Mouse (Mus musculus) hindbrain, embryonic 15.5 days (tissue): ENCODE data around the gene Oasl2. TPM values are rescaled to one million over a fixed set of nuclear protein-coding genes. Genes with fewer than 3 reads are reported as not detected.

Experiments
- ATAC-seq: fragments of 200-750 bp; cut with Nextera tagmentation; 2 replicates; pipeline ENCODE4 v1.8.0; 2017; ENCODE audit warnings: low read depth, moderate number of reproducible peaks, moderate TSS enrichment; ENCODE audit not compliant: low FRiP score
- H3K27ac ChIP-seq: fragments of 300-500 bp; sonication (generic); replicated peaks from 2 replicates; pipeline ENCODE4 v1.5.1; 2015; ENCODE audit warnings: mild to moderate bottlenecking, inconsistent platforms
- H3K27me3 ChIP-seq: fragments of 300-500 bp; sonication (generic); 2 replicates; pipeline ENCODE4 v1.6.1; 2015; ENCODE audit warnings: control low read depth, inconsistent platforms
- H3K36me3 ChIP-seq: fragments of 300-500 bp; sonication (generic); 2 replicates; pipeline ENCODE4 v1.6.1; 2015; ENCODE audit warnings: control low read depth, inconsistent platforms
- H3K4me1 ChIP-seq: fragments of 300-500 bp; sonication (generic); replicated peaks from 2 replicates; pipeline ENCODE4 v1.6.1; 2015; ENCODE audit warnings: control low read depth, inconsistent platforms
- H3K4me2 ChIP-seq: fragments of 300-500 bp; sonication (generic); 2 replicates; pipeline ENCODE4 v1.6.1; 2015; ENCODE audit warnings: moderate library complexity, mild to moderate bottlenecking, inconsistent platforms
- H3K4me3 ChIP-seq: fragments of 300-500 bp; sonication (generic); 2 replicates; pipeline ENCODE4 v1.5.1; 2015; ENCODE audit warnings: mild to moderate bottlenecking, inconsistent platforms
- H3K9ac ChIP-seq: fragments of 300-500 bp; sonication (generic); 2 replicates; pipeline ENCODE4 v1.6.1; 2015; ENCODE audit warnings: inconsistent platforms
- H3K9me3 ChIP-seq: fragments of 300-500 bp; sonication (generic); 2 replicates; pipeline ENCODE4 v1.6.1; 2016; ENCODE audit warnings: control low read depth, inconsistent platforms
- WGBS: fragments of 180-500 bp; shearing (Covaris S2); methylation state at CpG from one replicate; pipeline ENCODE4 v1.1.7; 2015; 5-methylcytosine and 5-hydroxymethylcytosine counted together
- microRNA-seq: library from miRNA; unstranded; fragments of <30 nt; microRNA quantifications from one replicate; pipeline ENCODE4, GENCODE M21; 2016
- polyA plus RNA-seq: library from polyadenylated mRNA; unstranded; fragments of >200 nt; fragmentation: Nextera tagmentation; extraction: Ambion mirVana; gene quantifications from 2 replicates; pipeline ENCODE4 v1.2.1, GENCODE M21; 2015

The Oasl2 gene
- polyA plus RNA-seq, 1 experiment from 2014 or later, result 5.0 TPM

DNA sequence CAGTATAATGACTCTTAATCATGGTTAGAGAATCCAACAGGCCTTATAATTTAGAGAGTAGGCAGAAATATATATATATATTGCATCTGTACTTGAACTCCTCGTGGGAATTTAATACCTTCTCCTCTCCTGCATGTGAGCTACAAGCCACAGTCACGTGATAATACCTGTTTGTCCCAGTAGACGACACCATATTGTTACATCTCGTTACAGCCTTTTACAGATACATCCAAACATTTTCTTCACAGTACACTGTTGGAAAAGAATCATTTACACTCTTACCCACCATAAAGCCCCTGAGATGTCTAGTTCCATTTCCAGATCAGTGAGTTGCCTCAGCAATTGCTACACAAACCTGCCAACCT is 46.0 kb downstream of the Oasl2 start:
- WGBS, result 30% methylated on average over 4 of the region's 4 CpGs
- Histone ChIP-seq H3K9me3 (no peaks in the 10 kb centered on the region), H3K27ac (peak overlapping the region; percentile 95), H3K27me3 (no peaks in the 10 kb centered on the region), H3K4me2 (peak overlapping the region; percentile 79), H3K4me1 (peaks cover 17% of the 10 kb centered on the region), H3K9ac (peak overlapping the region; percentile 99), H3K4me3 (peak overlapping the region; percentile 92), H3K36me3 (peaks cover 20% of the 10 kb centered on the region)
- ATAC-seq, result no peak

DNA sequence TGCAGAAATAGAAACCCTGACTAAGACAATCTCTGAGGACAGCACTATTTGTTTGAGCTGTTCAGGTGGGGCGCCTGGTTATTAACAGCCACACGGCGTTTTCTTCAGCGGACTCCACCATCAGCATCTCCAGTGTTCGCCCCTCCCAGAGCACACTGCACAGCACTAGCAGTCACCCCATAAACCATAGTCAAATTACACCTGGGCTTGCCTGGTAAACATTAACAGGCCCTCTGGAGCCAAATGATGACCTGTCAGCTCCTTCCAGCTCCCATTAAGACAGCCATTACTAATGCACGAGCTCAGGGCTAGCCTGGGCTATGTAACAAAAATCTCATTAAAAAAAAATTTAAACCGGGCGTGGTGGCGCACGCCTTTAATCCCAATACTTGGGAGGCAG is 48.3 kb downstream of the Oasl2 start:
- ATAC-seq, result no peak
- Histone ChIP-seq H3K4me1 (peaks cover 24% of the 10 kb centered on the region), H3K27me3 (no peaks in the 10 kb centered on the region), H3K36me3 (peaks cover 26% of the 10 kb centered on the region), H3K27ac (no peak overlapping the region), H3K4me2 (no peak overlapping the region), H3K9me3 (no peaks in the 10 kb centered on the region), H3K4me3 (no peak overlapping the region), H3K9ac (no peak overlapping the region)
- WGBS, result 96% methylated on average over 10 of the region's 10 CpGs

DNA sequence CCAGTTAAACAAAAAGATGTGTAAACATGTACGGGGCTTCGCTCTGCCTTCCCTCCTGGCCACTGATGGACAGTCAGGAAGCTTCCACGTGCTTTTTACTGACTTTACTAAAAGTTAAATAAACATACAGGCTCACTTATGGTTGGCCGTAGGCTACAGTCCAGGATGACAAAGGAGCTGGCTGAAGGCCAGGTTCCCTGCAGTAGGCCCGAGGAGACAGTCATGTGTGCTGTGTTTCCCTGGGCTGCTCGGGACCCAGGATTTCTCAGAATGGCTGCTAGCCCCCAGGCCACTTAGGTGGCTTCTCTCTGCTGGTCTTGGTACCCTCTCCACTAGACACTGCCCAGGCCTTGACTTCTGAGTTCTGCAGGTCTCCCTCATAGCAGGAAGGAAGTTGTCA is 52.2 kb downstream of the Oasl2 start:
- H3K4me2 ChIP-seq, result no peak overlapping the region
- H3K9me3 ChIP-seq, result no peaks in the 10 kb centered on the region
- H3K4me1 ChIP-seq, result peaks cover 9% of the 10 kb centered on the region
- no peak overlapping the region for H3K4me3 ChIP-seq
- no peak overlapping the region for H3K9ac ChIP-seq
- peaks cover 26% of the 10 kb centered on the region for H3K36me3 ChIP-seq
- no peak overlapping the region for H3K27ac ChIP-seq
- H3K27me3 ChIP-seq, result no peaks in the 10 kb centered on the region
- ATAC-seq, result no peak
- WGBS, result 41% methylated on average over 6 of the region's 6 CpGs

DNA sequence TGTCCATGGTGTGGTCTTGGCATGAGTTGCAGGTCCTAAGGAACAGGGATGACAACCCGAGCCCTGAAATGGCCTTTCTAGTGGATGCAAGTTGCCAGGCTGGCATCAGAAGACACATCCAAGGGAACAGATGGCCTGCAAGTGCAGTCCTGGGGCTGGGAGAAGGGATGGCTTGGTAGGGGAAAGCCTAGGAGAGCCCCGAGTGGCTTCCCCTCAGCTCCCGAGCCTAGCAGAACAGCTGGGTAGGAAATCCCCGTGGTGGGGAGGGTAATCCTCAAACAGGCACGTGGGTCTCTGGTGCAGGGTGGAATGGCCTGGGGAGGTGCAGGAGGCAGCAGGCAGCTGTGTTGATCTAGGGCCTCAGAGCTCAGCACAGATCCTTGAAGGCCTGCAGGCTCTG is 52.6 kb downstream of the Oasl2 start:
- no peak for ATAC-seq
- Histone ChIP-seq H3K36me3 (peaks cover 26% of the 10 kb centered on the region), H3K27me3 (no peaks in the 10 kb centered on the region), H3K4me2 (no peak overlapping the region), H3K4me3 (no peak overlapping the region), H3K27ac (no peak overlapping the region), H3K9ac (no peak overlapping the region), H3K9me3 (no peaks in the 10 kb centered on the region), H3K4me1 (0 out of 2 replicates have a peak, but pooled peaks cover 7% of the 10 kb centered on the region)
- 52% methylated on average over 5 of the region's 5 CpGs for WGBS

DNA sequence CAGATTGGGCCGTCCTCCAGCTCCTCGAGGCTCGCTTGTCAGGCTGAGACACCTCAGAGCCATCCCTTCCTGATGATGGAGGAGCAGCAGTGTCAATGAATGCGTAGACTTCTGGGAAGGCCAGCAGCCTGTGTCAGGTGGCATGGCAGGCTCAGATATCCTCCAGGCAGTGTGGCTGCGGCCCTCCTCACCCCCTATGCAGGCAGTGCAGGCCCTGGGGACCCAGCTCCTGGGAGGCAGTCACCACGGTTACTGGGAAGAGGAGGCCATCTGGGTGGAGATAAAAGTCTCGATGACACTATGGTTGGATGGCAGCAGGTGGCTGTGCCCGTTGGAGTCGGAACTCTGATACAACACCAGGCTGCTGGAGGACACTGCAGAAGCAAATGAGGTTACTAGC is 53.1 kb downstream of the Oasl2 start:
- no peaks in the 10 kb centered on the region for H3K27me3 ChIP-seq
- H3K4me3 ChIP-seq, result no peak overlapping the region
- peaks cover 26% of the 10 kb centered on the region for H3K36me3 ChIP-seq
- no peak overlapping the region for H3K4me2 ChIP-seq
- no peaks in the 10 kb centered on the region for H3K9me3 ChIP-seq
- 0 out of 2 replicates have a peak, but pooled peaks cover 7% of the 10 kb centered on the region for H3K4me1 ChIP-seq
- ATAC-seq, result no peak
- H3K27ac ChIP-seq, result no peak overlapping the region
- no peak overlapping the region for H3K9ac ChIP-seq
- WGBS, result 73% methylated on average over 9 of the region's 9 CpGs

DNA sequence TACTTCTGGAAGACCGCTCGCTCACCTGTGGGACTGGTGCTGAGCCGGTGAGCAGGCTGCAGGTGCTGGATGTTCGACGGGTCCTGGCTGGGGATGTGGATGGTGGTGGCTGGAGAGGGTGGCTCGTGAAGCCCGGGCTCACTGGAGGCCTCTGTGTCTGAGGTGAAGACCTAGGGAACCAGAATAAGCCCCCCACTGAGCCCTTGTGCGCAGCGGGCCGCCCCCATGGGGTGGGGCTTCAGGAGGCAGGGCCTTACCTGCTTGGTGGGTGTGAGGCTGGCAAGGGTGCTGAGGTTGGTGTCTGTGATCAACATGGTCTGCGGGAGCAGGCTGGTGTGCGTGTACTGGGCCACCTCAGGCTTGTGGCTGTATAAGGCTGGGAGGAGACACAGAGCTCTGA is 53.9 kb downstream of the Oasl2 start:
- no peak overlapping the region for H3K4me2 ChIP-seq
- no peak for ATAC-seq

DNA sequence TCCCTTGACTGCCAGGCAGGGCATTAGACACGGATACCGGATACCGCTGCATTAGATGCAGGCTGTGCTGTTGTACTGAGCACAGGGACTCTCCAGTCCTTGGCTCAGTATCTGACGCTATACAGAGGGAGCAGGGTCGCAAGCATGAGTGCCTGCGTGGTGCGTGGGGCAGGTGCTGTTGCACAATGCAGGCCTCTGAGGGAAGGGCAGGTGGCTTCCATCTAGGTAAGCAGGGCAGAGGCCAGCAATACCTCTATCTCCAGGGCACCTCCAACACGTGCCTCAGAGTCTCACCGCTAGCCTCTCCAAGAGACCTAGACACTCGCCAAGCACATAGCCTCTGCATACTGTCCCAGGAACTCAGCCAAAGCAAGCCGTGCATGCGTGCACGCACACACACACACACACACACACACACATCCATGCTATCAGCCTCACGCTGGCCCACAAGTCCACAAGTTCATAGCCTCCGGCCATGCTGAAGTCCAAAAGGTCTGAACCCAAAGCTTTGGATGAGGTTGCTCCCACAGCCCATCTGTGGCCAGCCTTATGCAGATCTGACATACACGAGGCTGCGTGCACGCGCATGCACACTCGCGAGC is 54.6 kb downstream of the Oasl2 start:
- ATAC-seq, result no peak
- no peak overlapping the region for H3K4me3 ChIP-seq
- peaks cover 17% of the 10 kb centered on the region for H3K36me3 ChIP-seq
- 0 out of 2 replicates have a peak, but pooled peaks cover 7% of the 10 kb centered on the region for H3K4me1 ChIP-seq
- no peaks in the 10 kb centered on the region for H3K27me3 ChIP-seq
- H3K4me2 ChIP-seq, result no peak overlapping the region
- no peak overlapping the region for H3K9ac ChIP-seq
- 83% methylated on average over 21 of the region's 21 CpGs for WGBS
- no peaks in the 10 kb centered on the region for H3K9me3 ChIP-seq
- H3K27ac ChIP-seq, result no peak overlapping the region

More for the DNA sequence above, 53.9 kb downstream of the Oasl2 start:
- peaks cover 24% of the 10 kb centered on the region for H3K36me3 ChIP-seq
- no peaks in the 10 kb centered on the region for H3K9me3 ChIP-seq
- 68% methylated on average over 12 of the region's 12 CpGs for WGBS
- H3K9ac ChIP-seq, result no peak overlapping the region
- no peaks in the 10 kb centered on the region for H3K27me3 ChIP-seq
- H3K27ac ChIP-seq, result no peak overlapping the region
- no peak overlapping the region for H3K4me3 ChIP-seq
- 0 out of 2 replicates have a peak, but pooled peaks cover 7% of the 10 kb centered on the region for H3K4me1 ChIP-seq

DNA sequence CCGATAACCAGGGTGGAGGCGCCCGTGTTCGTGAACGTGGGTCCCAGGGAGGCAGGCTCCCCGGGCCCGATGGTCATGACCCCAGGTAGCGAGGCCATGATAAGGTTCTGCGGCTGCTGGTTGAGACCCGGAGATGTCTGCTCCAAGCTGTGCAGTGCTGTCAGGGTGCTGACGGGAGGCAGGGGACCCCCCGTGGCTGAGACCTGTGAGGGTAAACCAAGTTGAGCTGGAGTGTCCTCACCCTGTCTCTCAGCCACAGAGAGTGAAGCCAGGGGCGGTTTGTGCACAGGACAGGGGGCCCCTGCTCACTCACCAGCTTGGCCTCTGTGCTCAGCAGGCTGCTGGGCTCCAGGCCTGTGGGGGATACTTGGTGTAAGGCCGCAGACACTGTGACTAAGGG is 56.6 kb downstream of the Oasl2 start:
- ATAC-seq, result no peak
- Histone ChIP-seq H3K4me2 (no peak overlapping the region), H3K4me1 (0 out of 2 replicates have a peak, but pooled peaks cover 7% of the 10 kb centered on the region), H3K27ac (no peak overlapping the region), H3K9me3 (no peaks in the 10 kb centered on the region), H3K36me3 (no peaks in the 10 kb centered on the region), H3K9ac (no peak overlapping the region), H3K4me3 (no peak overlapping the region), H3K27me3 (no peaks in the 10 kb centered on the region)
- WGBS, result 93% methylated on average over 14 of the region's 14 CpGs

DNA sequence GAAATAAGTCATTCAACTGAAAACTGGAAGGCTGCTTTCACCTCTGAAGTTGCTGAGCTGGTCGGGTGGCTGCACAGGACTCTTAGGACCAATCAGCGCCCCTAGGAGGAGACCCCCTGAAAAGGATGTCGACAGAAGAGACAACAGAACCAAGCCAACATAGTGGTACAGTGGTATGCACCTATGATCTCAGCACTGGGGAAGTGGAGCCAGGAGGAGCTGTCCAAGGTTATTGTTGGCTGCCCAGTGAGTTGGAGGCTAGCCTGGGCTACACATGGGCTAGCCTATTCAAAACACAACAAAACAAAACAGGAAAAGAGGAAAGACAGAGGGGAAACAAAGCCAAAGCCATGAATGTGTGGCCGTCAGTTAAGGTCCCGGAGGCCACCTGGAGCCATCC is 61.3 kb downstream of the Oasl2 start:
- Histone ChIP-seq H3K4me2 (no peak overlapping the region), H3K9me3 (no peaks in the 10 kb centered on the region), H3K27ac (no peak overlapping the region), H3K4me1 (0 out of 2 replicates have a peak, but pooled peaks cover 4% of the 10 kb centered on the region), H3K9ac (no peak overlapping the region), H3K4me3 (no peak overlapping the region), H3K36me3 (no peaks in the 10 kb centered on the region), H3K27me3 (no peaks in the 10 kb centered on the region)
- 87% methylated on average over 5 of the region's 5 CpGs for WGBS
- ATAC-seq, result no peak

Small RNA genes lying within 50 kb of the gene (microRNA-seq; reads per million reads assigned to microRNA genes)
- gene Mir6240, result 5.2 reads per million, percentile 22 among the genes with 10 or more reads in this experiment

Other genes starting within 250 kb of the Oasl2 start
- gene Trpv4, start 238.5 kb upstream of the Oasl2 start, polyA plus RNA-seq, result 1.6 and 1.9 TPM in 2 replicates
- 46.6 and 48.0 TPM in 2 replicates for gene Gltp, start 206.0 kb upstream of the Oasl2 start, polyA plus RNA-seq
- 13.3 and 18.6 TPM in 2 replicates for gene Tchp, start 189.2 kb upstream of the Oasl2 start, polyA plus RNA-seq
- 35.8 and 36.2 TPM in 2 replicates for gene Ankrd13a, start 122.3 kb upstream of the Oasl2 start, polyA plus RNA-seq
- gene Git2, start 121.4 kb upstream of the Oasl2 start, polyA plus RNA-seq, result 51.2 and 52.8 TPM in 2 replicates
- 266 and 286 TPM in 2 replicates for gene 1500011B03Rik, start 73.5 kb upstream of the Oasl2 start, polyA plus RNA-seq
- not detected in 2 replicates for gene 4930519G04Rik, start 43.3 kb upstream of the Oasl2 start, polyA plus RNA-seq
- gene Gm9936, start 38.3 kb upstream of the Oasl2 start, polyA plus RNA-seq, result 2.6 and 2.7 TPM in 2 replicates
- gene Oasl1, start 26.3 kb downstream of the Oasl2 start, polyA plus RNA-seq, result 0.18 and 0.96 TPM in 2 replicates
- 132 and 135 TPM in 2 replicates for gene 2210016L21Rik, start 45.2 kb downstream of the Oasl2 start, polyA plus RNA-seq
- 0.10 TPM in 1 of 2 replicates, not detected in the other for gene Hnf1a, start 74.2 kb downstream of the Oasl2 start, polyA plus RNA-seq
- gene Sppl3, start 114.2 kb downstream of the Oasl2 start, polyA plus RNA-seq, result 43.9 and 46.1 TPM in 2 replicates
- 39.1 and 39.3 TPM in 2 replicates for gene Gm10401, start 201.4 kb downstream of the Oasl2 start, polyA plus RNA-seq
- gene Acads, start 222.4 kb downstream of the Oasl2 start, polyA plus RNA-seq, result 21.6 and 23.1 TPM in 2 replicates
- gene Unc119b, start 238.0 kb downstream of the Oasl2 start, polyA plus RNA-seq, result 36.9 and 38.0 TPM in 2 replicates